Mouse (Mus musculus) olfactory bulb, adult 2 months (tissue): ENCODE data around the gene Rnf220.

Source experiments
- CTCF ChIP-seq: fragments of 200-500 bp; IDR thresholded peaks from 2 replicates; pipeline ENCODE4 v1.5.1; 2012; ENCODE audit warnings: low read depth, mild to moderate bottlenecking, low read length, moderate library complexity; ENCODE audit not compliant: insufficient read depth
- POLR2A ChIP-seq: fragments of 200-500 bp; IDR thresholded peaks from 2 replicates; pipeline ENCODE4 v1.6.1; 2012; ENCODE audit warnings: mild to moderate bottlenecking, low read depth, low read length, moderate library complexity; ENCODE audit not compliant: insufficient read depth

DNA sequence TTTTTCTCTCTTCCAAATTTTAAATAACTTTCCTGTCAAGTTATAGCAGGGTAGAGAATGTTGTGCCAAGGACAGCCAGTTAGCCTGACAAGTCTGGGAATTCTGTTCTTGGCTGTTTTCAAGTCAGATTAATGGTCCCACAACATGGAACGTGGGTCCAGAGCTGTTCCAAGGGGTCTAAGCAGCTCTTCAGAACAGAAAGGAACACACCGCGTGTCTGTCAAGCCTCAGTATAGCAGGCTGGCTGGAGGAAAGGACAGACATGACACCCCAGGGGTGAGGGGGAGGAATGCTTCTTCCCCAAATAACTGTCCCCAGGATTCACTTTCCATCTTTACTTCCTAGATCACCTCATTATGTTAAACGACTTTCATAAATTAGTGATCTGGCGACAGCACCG lies 5.0 kb downstream of the Rnf220 start:
- TF ChIP-seq CTCF (no peak), POLR2A (no peak)
